Mouse (Mus musculus) urinary bladder, postnatal 10 days (tissue): ENCODE data around the gene Nadk.
A peak's percentile ranks its signal among the peaks of the same experiment; 100 is the strongest.
"Not testable (repeated sequence)": the region's sequence is repeated elsewhere in the genome, so short reads cannot be mapped to it uniquely, and the experiment has no call there.

Experiments
- DNase-seq: peaks from one replicate; pipeline ENCODE4 v3.0.0; 2022; ENCODE audit warnings: low spot score

Nadk gene

GRCm38 (mm10) chr4:155570315-155570714, 8.1 kb downstream of the Nadk start:
- not testable (repeated sequence) for DNase-seq

GRCm38 (mm10) chr4:155571442-155571841, 9.3 kb downstream of the Nadk start:
- no peak for DNase-seq

- no peak for DNase-seq
These were observed 11.0 kb downstream of the Nadk start for GRCm38 (mm10) chr4:155573155-155573554.

GRCm38 (mm10) chr4:155573876-155574275, 11.7 kb downstream of the Nadk start:
- no peak for DNase-seq

GRCm38 (mm10) chr4:155574931-155575330, 12.8 kb downstream of the Nadk start:
- DNase-seq = no peak

- DNase-seq = no peak
These were observed 13.3 kb downstream of the Nadk start for GRCm38 (mm10) chr4:155575521-155575920.

GRCm38 (mm10) chr4:155577132-155577531, 15.0 kb downstream of the Nadk start:
- no peak for DNase-seq

GRCm38 (mm10) chr4:155577741-155578140, 15.6 kb downstream of the Nadk start:
- no peak for DNase-seq

GRCm38 (mm10) chr4:155578336-155579125, 16.4 kb downstream of the Nadk start:
- no peak for DNase-seq

GRCm38 (mm10) chr4:155580420-155580819, 18.2 kb downstream of the Nadk start:
- no peak for DNase-seq

- no peak for DNase-seq
These were observed 20.2 kb downstream of the Nadk start for GRCm38 (mm10) chr4:155582279-155582905.

GRCm38 (mm10) chr4:155589356-155589755, 27.2 kb downstream of the Nadk start:
- no peak for DNase-seq

- no peak for DNase-seq
These were observed 29.0 kb downstream of the Nadk start for GRCm38 (mm10) chr4:155591012-155591719.

- no peak for DNase-seq
These were observed 31.6 kb downstream of the Nadk start for GRCm38 (mm10) chr4:155593780-155594179.

GRCm38 (mm10) chr4:155595777-155596176, 33.6 kb downstream of the Nadk start:
- no peak for DNase-seq

- DNase-seq = no peak
These were observed 34.4 kb downstream of the Nadk start for GRCm38 (mm10) chr4:155596606-155597005.

GRCm38 (mm10) chr4:155598536-155598935, 36.4 kb downstream of the Nadk start:
- DNase-seq = no peak

GRCm38 (mm10) chr4:155599901-155600825, 38.0 kb downstream of the Nadk start:
- DNase-seq = no peak

- DNase-seq = peak; percentile 74
These were observed 39.2 kb downstream of the Nadk start, which contains the start of gene Slc35e2 for GRCm38 (mm10) chr4:155601091-155601996. Gene Slc35e2, plus strand, starts transcription at chr4:155601416.

- DNase-seq = no peak
These were observed 39.8 kb downstream of the Nadk start for GRCm38 (mm10) chr4:155601997-155602456.

GRCm38 (mm10) chr4:155602753-155603152, 40.6 kb downstream of the Nadk start:
- DNase-seq = no peak
